Mouse (Mus musculus) neural tube, embryonic 10.5 days (tissue): ENCODE measurements around the gene Dpy30.
A peak's percentile ranks its signal among the peaks of the same experiment; 100 is the strongest.

Experiments used
- DNase-seq: peaks from one replicate; pipeline ENCODE4 v3.0.0-alpha.2; 2017; ENCODE audit warnings: low spot score; ENCODE audit errors: extremely low spot score

Gene Dpy30

GRCm38 (mm10) chr17:74295026-74295970, 28.4 kb downstream of the Dpy30 start, which contains the start of gene Memo1:
Memo1 (minus strand) TSS chr17:74295521.
- DNase-seq: peak; percentile 87

- peak; percentile 86 for DNase-seq
Measured at GRCm38 (mm10) chr17:74294426-74295025, 29.2 kb downstream of the Dpy30 start.

- peak; percentile 68 for DNase-seq
Measured at GRCm38 (mm10) chr17:74293687-74294425, 29.9 kb downstream of the Dpy30 start.

GRCm38 (mm10) chr17:74291640-74292361, 31.9 kb downstream of the Dpy30 start:
- DNase-seq: no peak

GRCm38 (mm10) chr17:74290869-74291268, 32.9 kb downstream of the Dpy30 start:
- no peak for DNase-seq

- DNase-seq: no peak
Measured at GRCm38 (mm10) chr17:74290198-74290597, 33.5 kb downstream of the Dpy30 start.

- DNase-seq: no peak
Measured at GRCm38 (mm10) chr17:74288626-74289025, 35.1 kb downstream of the Dpy30 start.

- no peak for DNase-seq
Measured at GRCm38 (mm10) chr17:74286140-74286730, 37.5 kb downstream of the Dpy30 start.

GRCm38 (mm10) chr17:74285730-74286129, 38.0 kb downstream of the Dpy30 start:
- DNase-seq: no peak

GRCm38 (mm10) chr17:74284397-74285115, 39.2 kb downstream of the Dpy30 start:
- no peak for DNase-seq

- DNase-seq: no peak
Measured at GRCm38 (mm10) chr17:74282024-74282423, 41.7 kb downstream of the Dpy30 start.

GRCm38 (mm10) chr17:74278966-74279869, 44.5 kb downstream of the Dpy30 start:
- no peak for DNase-seq

GRCm38 (mm10) chr17:74274471-74274870, 49.3 kb downstream of the Dpy30 start:
- no peak for DNase-seq

GRCm38 (mm10) chr17:74272683-74273205, 51.0 kb downstream of the Dpy30 start:
- DNase-seq: no peak

GRCm38 (mm10) chr17:74271541-74272268, 52.0 kb downstream of the Dpy30 start:
- no peak for DNase-seq

GRCm38 (mm10) chr17:74270205-74270604, 53.5 kb downstream of the Dpy30 start:
- no peak for DNase-seq

- DNase-seq: no peak
Measured at GRCm38 (mm10) chr17:74267415-74268180, 56.1 kb downstream of the Dpy30 start.
